Mouse (Mus musculus) liver, embryonic 14.5 days (tissue): ENCODE results near the gene Selenoi. TPM values are rescaled to one million over a fixed set of nuclear protein-coding genes. Genes with fewer than 3 reads are reported as not detected.
A peak's percentile ranks its signal among the peaks of the same experiment; 100 is the strongest.

Source experiments
- ATAC-seq: fragments of 200-750 bp; cut with Nextera tagmentation; 2 replicates; pipeline ENCODE4 v1.8.0; 2017; ENCODE audit warnings: moderate number of reproducible peaks, mild to moderate bottlenecking, moderate library complexity; ENCODE audit not compliant: insufficient read depth
- DNase-seq, 3 experiments: peaks; one replicate each; pipeline ENCODE4 v3.0.0-alpha.2; 2012 to 2013; ENCODE audit warnings: low read depth in 3 of 3, low spot score in 3 of 3
- H3K27ac ChIP-seq: fragments of 300-500 bp; sonication (generic); 2 replicates; pipeline ENCODE4 v1.5.1; 2014; ENCODE audit warnings: moderate library complexity, mild to moderate bottlenecking, control low read depth, inconsistent platforms
- H3K27me3 ChIP-seq: fragments of 300-500 bp; sonication (generic); 2 replicates; pipeline ENCODE4 v1.6.1; 2014; ENCODE audit warnings: mild to moderate bottlenecking, low read length, moderate library complexity; ENCODE audit not compliant: control insufficient read depth, insufficient read depth
- H3K36me3 ChIP-seq: fragments of 300-500 bp; sonication (generic); replicated peaks from 2 replicates; pipeline ENCODE4 v1.6.1; 2014; ENCODE audit warnings: low read depth; ENCODE audit not compliant: control insufficient read depth, insufficient read depth
- H3K4me1 ChIP-seq, 2 experiments: fragments of 200-500 bp in 1 of 2; fragments of 300-500 bp in 1 of 2; sonication (generic) in 1 of 2; replicated peaks; 2 replicates each; pipeline ENCODE4 v1.6.1; 2012 to 2014; ENCODE audit warnings: antibody characterized with exemption in 1 of 2, inconsistent platforms in 1 of 2, low read length in 1 of 2; ENCODE audit not compliant: control insufficient read depth in 2 of 2, insufficient read depth in 2 of 2
- H3K4me2 ChIP-seq: fragments of 300-500 bp; sonication (generic); 2 replicates; pipeline ENCODE4 v1.6.1; 2014; ENCODE audit warnings: low read depth, mild to moderate bottlenecking, control low read depth, moderate library complexity
- H3K4me3 ChIP-seq, 2 experiments: fragments of 200-500 bp in 1 of 2; fragments of 300-500 bp in 1 of 2; sonication (generic) in 1 of 2; 2 replicates each; pipeline ENCODE4 v1.5.1; 2012 to 2014; ENCODE audit warnings: low read depth in 2 of 2, low read length in 2 of 2, mild to moderate bottlenecking in 2 of 2, control low read depth in 1 of 2, inconsistent platforms in 1 of 2, moderate library complexity in 1 of 2; ENCODE audit not compliant: insufficient read depth in 1 of 2
- H3K9ac ChIP-seq: fragments of 300-500 bp; sonication (generic); replicated peaks from 2 replicates; pipeline ENCODE4 v1.6.1; 2014; ENCODE audit warnings: mild to moderate bottlenecking, control low read depth, moderate library complexity
- H3K9me3 ChIP-seq: fragments of 300-500 bp; sonication (generic); 2 replicates; pipeline ENCODE4 v1.6.1; 2016; ENCODE audit warnings: low read length, mixed read lengths; ENCODE audit not compliant: control insufficient read depth
- CTCF ChIP-seq: IDR thresholded peaks from 2 replicates; pipeline ENCODE4 v1.5.1; 2016; ENCODE audit warnings: antibody characterized with exemption, low read depth, control low read depth
- EP300 ChIP-seq: IDR thresholded peaks from 2 replicates; pipeline ENCODE4 v1.6.1; 2016; ENCODE audit warnings: antibody characterized with exemption, low read depth
- WGBS: fragments of 180-500 bp; shearing (Covaris S2); extraction: QIAGEN DNeasy Blood & Tissue Kit; methylation state at CpG from one replicate; pipeline ENCODE4 v1.1.7; 2014; ENCODE audit not compliant: insufficient replicate concordance; 5-methylcytosine and 5-hydroxymethylcytosine counted together
- polyA plus RNA-seq, 2 experiments: library from polyadenylated mRNA; depleted of rRNA in 1 of 2; stranded (reverse) in 1 of 2; unstranded in 1 of 2; fragments of >200 nt; fragmentation: Nextera tagmentation in 1 of 2; extraction: Ambion mirVana in 1 of 2; gene quantifications; 2 replicates each; pipeline versions ENCODE4 v1.2.1 to v1.2.3; 2012 to 2014

Selenoi gene
- polyA plus RNA-seq, 2 experiments: 12.5 to 13.5 TPM

- H3K4me2 ChIP-seq: no peak overlapping the region
- no peaks in the 10 kb centered on the region for H3K9me3 ChIP-seq
- no peak for TF ChIP-seq EP300
- no peak for ATAC-seq
- 20% methylated on average over 7 of the region's 7 CpGs for WGBS
- no peak overlapping the region for H3K9ac ChIP-seq
- H3K27ac ChIP-seq: no peak overlapping the region
- DNase-seq: no peak
- H3K4me3 ChIP-seq: no peak overlapping the region
- 0 out of 4 replicates have a peak, but pooled peaks cover 0 to 5% of the 10 kb centered on the region in 2 experiments for H3K4me1 ChIP-seq
- no peaks in the 10 kb centered on the region for H3K27me3 ChIP-seq
- H3K36me3 ChIP-seq: no peaks in the 10 kb centered on the region
These were observed 34.1 kb upstream of the Selenoi start for GRCm38 (mm10) chr5:30198257-30198656.

- H3K27ac ChIP-seq: no peak overlapping the region
- H3K4me1 ChIP-seq: 0 out of 4 replicates have a peak, but pooled peaks cover 0 to 3% of the 10 kb centered on the region in 2 experiments
- DNase-seq: no peak
- H3K36me3 ChIP-seq: no peaks in the 10 kb centered on the region
- no peak for ATAC-seq
- H3K4me2 ChIP-seq: no peak overlapping the region
- H3K4me3 ChIP-seq: no peak overlapping the region
- H3K9me3 ChIP-seq: no peaks in the 10 kb centered on the region
- 33% methylated on average over 5 of the region's 5 CpGs for WGBS
- TF ChIP-seq EP300 (no peak), CTCF (peak; percentile 73)
- no peak overlapping the region for H3K9ac ChIP-seq
- H3K27me3 ChIP-seq: no peaks in the 10 kb centered on the region
These were observed 30.9 kb upstream of the Selenoi start for GRCm38 (mm10) chr5:30201521-30201920.

DNA sequence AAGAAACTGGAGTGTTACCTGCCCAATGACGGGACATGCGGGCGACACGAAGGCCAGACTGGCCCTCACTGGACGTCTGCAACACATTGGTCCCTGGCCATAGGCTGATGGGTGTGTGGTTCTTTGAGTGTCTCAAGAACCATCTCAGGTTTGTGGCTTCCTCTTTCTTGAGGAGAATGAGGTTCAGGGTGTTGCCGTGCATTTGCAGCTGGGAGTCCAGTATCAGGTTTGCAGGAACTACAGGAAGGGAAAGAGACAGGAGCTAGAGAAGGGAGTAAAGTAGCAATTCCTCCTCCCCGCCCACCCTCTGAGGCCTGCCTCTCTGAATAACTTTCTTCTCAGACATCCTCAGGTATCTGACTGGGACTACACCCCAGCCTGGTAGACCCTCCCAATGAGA, 30.2 kb upstream of the Selenoi start:
- 0 out of 4 replicates have a peak, but pooled peaks cover 0 to 3% of the 10 kb centered on the region in 2 experiments for H3K4me1 ChIP-seq
- H3K27me3 ChIP-seq: no peaks in the 10 kb centered on the region
- H3K36me3 ChIP-seq: no peaks in the 10 kb centered on the region
- no peak overlapping the region for H3K9ac ChIP-seq
- 62% methylated on average over 7 of the region's 7 CpGs for WGBS
- H3K9me3 ChIP-seq: no peaks in the 10 kb centered on the region
- no peak for ATAC-seq
- TF ChIP-seq CTCF (no peak), EP300 (no peak)
- no peak for DNase-seq
- no peak overlapping the region for H3K4me3 ChIP-seq
- H3K27ac ChIP-seq: no peak overlapping the region
- H3K4me2 ChIP-seq: no peak overlapping the region

DNA sequence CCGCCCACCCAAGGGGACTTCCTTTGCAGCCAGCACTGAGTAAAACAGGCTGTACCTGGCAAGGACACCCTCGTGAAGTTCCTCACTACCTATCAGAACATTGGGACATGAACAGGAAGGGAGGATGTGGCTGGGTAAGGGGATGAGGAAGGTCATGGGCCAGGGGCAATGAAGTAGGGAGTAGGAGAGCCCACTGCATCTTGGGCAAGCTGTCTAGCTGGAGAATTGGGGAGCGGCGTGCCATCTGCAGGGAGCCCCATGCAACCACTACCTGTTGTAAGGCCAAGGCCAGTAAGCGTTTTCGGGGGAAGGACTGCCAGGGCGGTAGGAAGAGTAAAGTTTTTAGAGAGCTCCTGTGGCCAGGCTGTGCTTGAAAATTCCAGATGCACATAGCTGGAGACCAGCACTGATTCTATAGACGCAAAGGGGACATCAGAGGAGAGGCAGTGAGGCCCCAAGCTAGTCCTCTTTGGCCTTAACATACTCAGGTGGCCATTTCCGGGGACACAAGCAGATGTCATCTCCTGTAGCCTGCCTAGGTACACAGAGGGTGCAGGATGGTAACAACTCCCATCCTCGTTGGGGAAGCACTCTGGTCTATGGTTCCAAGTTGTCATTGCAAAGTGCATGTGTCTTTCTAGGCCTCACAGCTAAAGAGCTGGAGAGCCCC, 29.0 kb upstream of the Selenoi start:
- H3K9me3 ChIP-seq: no peaks in the 10 kb centered on the region
- H3K4me3 ChIP-seq: no peak overlapping the region
- H3K4me1 ChIP-seq: 0 out of 4 replicates have a peak, but pooled peaks cover 0 to 2% of the 10 kb centered on the region in 2 experiments
- H3K27me3 ChIP-seq: no peaks in the 10 kb centered on the region
- ATAC-seq (no peak), DNase-seq (no peak)
- TF ChIP-seq CTCF (no peak), EP300 (no peak)
- no peaks in the 10 kb centered on the region for H3K36me3 ChIP-seq
- H3K27ac ChIP-seq: no peak overlapping the region
- WGBS: 57% methylated on average over 10 of the region's 10 CpGs
- H3K9ac ChIP-seq: no peak overlapping the region
- no peak overlapping the region for H3K4me2 ChIP-seq

DNA sequence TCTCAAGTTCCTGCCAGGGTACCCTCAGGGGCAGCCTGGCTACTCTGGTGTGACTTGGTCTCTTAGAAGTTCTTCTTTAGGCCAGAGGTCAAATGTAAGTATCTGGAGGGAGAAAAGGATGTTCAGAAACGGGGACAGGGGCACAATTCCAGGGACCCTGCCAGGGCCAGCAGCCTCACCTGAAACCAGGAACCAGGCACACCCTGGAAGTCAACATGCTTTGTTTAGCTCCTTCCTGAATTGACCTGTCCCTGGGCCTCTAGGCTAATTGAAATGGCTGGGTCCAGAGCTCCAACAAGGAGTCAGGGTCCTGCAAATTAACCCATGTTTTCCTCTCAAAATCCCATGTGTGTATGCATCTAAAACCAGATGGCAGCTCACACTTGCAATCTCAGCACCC, 27.9 kb upstream of the Selenoi start:
- no peaks in the 10 kb centered on the region for H3K36me3 ChIP-seq
- DNase-seq: no peak
- no peak overlapping the region for H3K4me3 ChIP-seq
- H3K9ac ChIP-seq: no peak overlapping the region
- H3K9me3 ChIP-seq: no peaks in the 10 kb centered on the region
- H3K4me1 ChIP-seq: 0 out of 4 replicates have a peak, but pooled peaks cover 0 to 2% of the 10 kb centered on the region in 2 experiments
- no peak overlapping the region for H3K4me2 ChIP-seq
- ATAC-seq: no peak
- no peaks in the 10 kb centered on the region for H3K27me3 ChIP-seq
- TF ChIP-seq EP300: no peak
- no peak for TF ChIP-seq CTCF
- 14% methylated on average over 1 of the region's 1 CpGs for WGBS
- no peak overlapping the region for H3K27ac ChIP-seq
